Mouse (Mus musculus): ENCODE data around the gene Olfr1042.

DNA sequence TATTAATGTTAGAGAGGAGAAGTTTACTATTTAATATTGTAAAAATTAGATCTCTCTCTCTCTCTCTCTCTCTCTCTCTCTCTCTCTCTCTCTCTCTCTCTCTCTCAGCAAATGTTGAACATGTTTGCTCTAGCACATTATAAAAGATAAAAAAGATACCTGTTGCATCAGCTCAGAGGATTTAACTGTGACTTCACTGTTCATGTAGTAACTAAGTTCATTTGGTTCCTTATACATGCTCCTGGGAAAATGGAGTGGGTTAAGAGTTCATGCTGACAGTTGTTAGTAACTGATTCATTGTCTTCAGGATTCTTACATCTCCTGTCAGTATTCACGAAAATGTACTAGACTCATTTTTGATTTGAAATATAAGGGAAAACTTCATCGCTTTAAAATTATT, 5.8 kb upstream of the Olfr1042 start, which contains the start of gene Olfr1043:
- TF ChIP-seq GATA1 (IDR thresholded peaks at IDR 0.05; ENCODE audit: borderline replicate concordance, low read length) = no peak
- TF ChIP-seq FLI1 (IDR thresholded peaks at IDR 0.05; ENCODE audit: low read length) = no peak
